Mouse (Mus musculus): Measurements from ENCODE around the gene B230219D22Rik.

Gene B230219D22Rik

DNA sequence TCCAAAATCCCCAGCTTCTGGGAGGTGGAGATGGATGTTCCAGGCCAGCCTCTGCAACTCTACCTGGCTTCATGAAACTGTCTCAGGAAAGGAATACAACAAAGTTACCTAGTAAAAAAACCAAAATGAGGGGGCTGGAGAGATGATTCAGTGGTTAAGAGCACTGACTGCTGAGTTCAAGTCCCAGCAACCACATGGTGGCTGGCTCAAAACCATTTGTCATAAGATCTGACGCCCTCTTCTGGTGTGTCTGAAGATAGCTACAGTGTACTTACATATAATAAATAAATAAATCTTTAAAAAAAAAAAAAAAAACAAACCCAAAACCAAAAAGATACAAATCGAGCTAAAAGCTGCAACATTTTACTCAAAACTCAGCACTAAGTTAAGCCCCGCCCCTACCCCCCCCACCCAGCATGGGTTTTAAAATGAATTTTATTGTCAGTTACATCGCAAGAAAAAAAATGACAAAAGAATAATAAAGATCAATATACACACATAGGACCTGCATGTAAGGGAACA, 33.7 kb downstream of the B230219D22Rik start:
- no peak for DNase-seq (ENCODE audit: low spot score in 2 of 2)

DNA sequence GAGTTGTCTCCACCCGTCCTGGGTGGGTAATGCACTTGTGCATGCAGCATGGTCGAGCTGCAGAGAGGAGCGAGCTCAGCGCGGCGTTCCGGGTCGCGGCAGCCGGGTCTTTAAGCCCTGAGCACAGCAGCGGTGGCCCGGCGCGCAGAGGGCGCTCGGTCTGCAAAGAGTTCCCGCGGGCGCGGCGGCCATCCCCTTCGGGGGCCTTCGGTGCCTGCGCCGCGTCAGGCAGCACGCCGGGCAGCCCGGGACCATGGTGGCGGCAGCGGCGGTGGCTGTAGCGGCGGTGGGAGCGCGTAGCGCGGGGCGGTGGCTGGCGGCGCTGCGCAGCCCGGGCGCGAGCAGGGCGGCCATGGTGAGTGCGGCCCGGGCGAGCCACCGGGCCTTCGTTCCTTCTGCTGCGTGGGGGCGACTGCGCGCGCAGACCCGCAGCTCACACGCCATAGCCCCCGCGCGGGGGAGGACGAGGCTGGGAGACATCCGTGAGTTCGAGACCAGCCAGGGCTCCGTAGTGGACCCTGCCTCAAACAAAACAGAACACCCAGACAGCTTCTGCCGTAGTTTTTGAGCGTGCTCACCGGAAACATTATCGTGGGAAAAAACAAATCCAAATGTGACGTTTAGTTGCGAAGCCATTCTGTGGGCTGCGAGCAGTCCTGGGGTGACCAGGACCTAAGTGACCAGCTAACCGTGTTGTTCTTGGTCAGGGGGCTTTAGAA, 34.4 kb downstream of the B230219D22Rik start, which contains the start of gene Pcbd2:
TSS of gene Pcbd2 (plus strand) at position 249 of the 719 bp plus-strand sequence.
- peak; percentile 86 to 89 for DNase-seq (ENCODE audit: low spot score in 2 of 2)

GRCm38 (mm10) chr13:55727839-55728238, 34.9 kb downstream of the B230219D22Rik start:
- peak; percentile 40 to 62 for DNase-seq (ENCODE audit: low spot score in 2 of 2)

DNA sequence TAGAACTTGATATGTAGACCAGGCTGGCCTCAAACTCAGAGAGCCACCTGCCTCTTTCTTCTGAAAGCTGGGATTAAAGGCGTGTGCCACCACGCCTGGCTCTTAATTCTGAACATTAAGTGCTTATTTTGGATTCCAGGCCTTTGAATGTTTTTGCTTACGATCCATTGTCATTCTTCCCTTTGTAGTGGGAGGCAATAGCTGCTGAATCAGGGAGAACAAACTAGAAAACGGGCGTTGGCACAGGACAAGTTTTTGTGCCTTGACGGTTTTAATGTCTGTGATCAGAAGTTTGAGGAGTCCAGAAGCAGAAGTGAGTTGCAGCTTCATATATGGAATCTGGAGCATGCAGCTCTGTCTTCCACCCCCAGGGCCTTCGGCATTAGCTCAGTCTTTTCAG, 37.8 kb downstream of the B230219D22Rik start:
- DNase-seq (ENCODE audit: low spot score in 2 of 2): no peak

GRCm38 (mm10) chr13:55732121-55732520, 39.2 kb downstream of the B230219D22Rik start:
- DNase-seq (ENCODE audit: low spot score in 2 of 2): no peak

- no peak for DNase-seq (ENCODE audit: low spot score in 2 of 2)
Measured at GRCm38 (mm10) chr13:55733628-55734502, 40.9 kb downstream of the B230219D22Rik start.

DNA sequence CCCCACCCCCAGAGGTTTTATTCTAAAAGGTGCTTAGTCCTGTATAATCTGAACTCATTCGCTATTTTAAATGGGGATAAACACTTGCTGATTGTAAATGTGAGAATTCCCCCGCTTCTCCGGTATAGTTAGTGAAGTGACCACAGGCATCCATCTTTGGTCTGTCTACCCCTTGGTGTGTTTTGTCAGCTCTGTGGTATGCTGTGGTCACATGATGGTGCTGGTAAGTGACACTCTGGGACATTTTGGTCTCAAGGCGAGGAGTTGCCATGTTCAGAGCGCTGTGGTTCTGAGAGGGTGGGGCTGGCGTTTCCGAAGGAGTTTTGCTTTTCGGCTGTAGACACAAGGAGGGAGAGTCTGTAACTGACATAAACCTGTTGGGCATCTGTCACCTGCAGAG, 45.0 kb downstream of the B230219D22Rik start:
- DNase-seq (ENCODE audit: low spot score in 2 of 2): no peak

DNA sequence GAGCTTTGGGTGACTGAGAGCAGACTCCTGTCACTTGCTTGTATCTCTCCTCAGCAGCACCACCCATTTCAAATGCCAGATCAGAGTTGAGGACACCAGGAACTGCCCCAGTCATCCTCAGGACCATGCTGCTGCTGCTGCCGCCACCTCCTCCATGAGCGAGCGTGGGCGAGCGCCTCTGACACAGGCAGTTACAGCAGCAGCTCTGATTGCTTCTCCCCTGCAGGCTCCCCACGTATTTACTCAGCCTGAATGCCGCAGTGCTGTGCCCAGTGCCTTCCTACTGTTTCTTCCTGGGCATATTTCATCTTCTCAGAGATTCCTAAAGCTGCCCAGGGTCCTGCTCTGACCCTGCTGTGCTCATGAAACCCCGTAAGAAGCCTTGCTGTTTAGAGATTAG, 49.4 kb downstream of the B230219D22Rik start:
- DNase-seq (ENCODE audit: low spot score in 2 of 2): no peak
